Mouse (Mus musculus) C2C12 (cell line): Measurements from ENCODE around the gene Anapc1. TPM values are rescaled to one million over a fixed set of nuclear protein-coding genes. Genes with fewer than 3 reads are reported as not detected.

Source experiments
- H3K27me3 ChIP-seq: one replicate; pipeline ENCODE4 v1.6.1; 2011; ENCODE audit not compliant: control insufficient read depth, insufficient read depth, insufficient read length
- H3K36me3 ChIP-seq: one replicate; pipeline ENCODE4 v1.6.1; 2011; ENCODE audit not compliant: control insufficient read depth, insufficient read depth
- H3K4me3 ChIP-seq: one replicate; pipeline ENCODE4 v1.5.1; 2011; ENCODE audit warnings: mild to moderate bottlenecking, control low read depth; ENCODE audit not compliant: poor library complexity, insufficient read depth, severe bottlenecking
- H3K79me2 ChIP-seq: one replicate; pipeline ENCODE4 v1.6.1; 2011; ENCODE audit not compliant: control insufficient read depth, insufficient read depth
- H3K79me3 ChIP-seq: one replicate; pipeline ENCODE4 v1.6.1; 2011; ENCODE audit warnings: low read depth, control low read depth
- H3ac ChIP-seq: one replicate; pipeline ENCODE3; 2011; ENCODE audit warnings: low read depth; ENCODE audit not compliant: control insufficient read depth, insufficient read length
- CEBPB ChIP-seq: IDR thresholded peaks from one replicate; pipeline ENCODE4 v1.6.1; 2011; ENCODE audit warnings: low read depth, mild to moderate bottlenecking, control low read depth, moderate library complexity
- CTCF ChIP-seq: IDR thresholded peaks from one replicate; pipeline ENCODE4 v1.5.1; 2011; ENCODE audit not compliant: control insufficient read depth, insufficient read depth, insufficient read length
- FOSL1 ChIP-seq: IDR thresholded peaks from one replicate; pipeline ENCODE4 v1.8.0; 2011; ENCODE audit warnings: mild to moderate bottlenecking, low read length; ENCODE audit not compliant: poor library complexity, insufficient read depth, severe bottlenecking
- MAX ChIP-seq: IDR thresholded peaks from one replicate; pipeline ENCODE4 v1.6.1; 2011; ENCODE audit warnings: mild to moderate bottlenecking, control low read depth
- MYOD1 ChIP-seq: IDR thresholded peaks from one replicate; pipeline ENCODE4 v1.6.1; 2011; ENCODE audit warnings: low read depth; ENCODE audit not compliant: control insufficient read depth, insufficient read length
- MYOG ChIP-seq: IDR thresholded peaks from one replicate; pipeline ENCODE4 v1.6.1; 2011; ENCODE audit not compliant: control insufficient read depth, insufficient read length; ENCODE audit errors: extremely low read depth
- USF1 ChIP-seq: IDR thresholded peaks from one replicate; pipeline ENCODE4 v1.6.1; 2011; ENCODE audit warnings: low read depth, mild to moderate bottlenecking, control low read depth, moderate library complexity
- polyA plus RNA-seq: library from polyadenylated mRNA; unstranded; fragments of >200 nt; fragmentation: generic; extraction: Trizol; gene quantifications from one replicate; pipeline ENCODE4 v1.2.1, GENCODE M21; 2012; ENCODE audit warnings: missing spikeins

Anapc1 gene
- polyA plus RNA-seq, 1 experiment, result 45.3 TPM

- Histone ChIP-seq H3K36me3 (peaks cover 58% of the 10 kb centered on the region), H3K4me3 (no peak overlapping the region)
These were observed 76.0 kb downstream of the Anapc1 start for GRCm38 (mm10) chr2:128611178-128611577.

GRCm38 (mm10) chr2:128609286-128609685 lies 77.9 kb downstream of the Anapc1 start:
- no peak overlapping the region for H3K4me3 ChIP-seq
- no peaks in the 10 kb centered on the region for H3K79me3 ChIP-seq
- no peak overlapping the region for H3ac ChIP-seq
- no peak for TF ChIP-seq MAX
- TF ChIP-seq CEBPB, result no peak
- no peak for TF ChIP-seq FOSL1
- no peak for TF ChIP-seq CTCF
- no peaks in the 10 kb centered on the region for H3K27me3 ChIP-seq
- no peaks in the 10 kb centered on the region for H3K79me2 ChIP-seq
- peaks cover 39% of the 10 kb centered on the region for H3K36me3 ChIP-seq

More at GRCm38 (mm10) chr2:128611178-128611577, 76.0 kb downstream of the Anapc1 start:
- TF ChIP-seq MYOD1, result no peak
- TF ChIP-seq CTCF, result no peak
- TF ChIP-seq MAX, result no peak
- TF ChIP-seq USF1, result no peak
- no peak for TF ChIP-seq FOSL1
- TF ChIP-seq CEBPB, result no peak
- no peak for TF ChIP-seq MYOG
- Histone ChIP-seq H3ac (no peak overlapping the region), H3K79me3 (no peaks in the 10 kb centered on the region), H3K79me2 (no peaks in the 10 kb centered on the region), H3K27me3 (no peaks in the 10 kb centered on the region)

GRCm38 (mm10) chr2:128601534-128601933 lies 85.7 kb downstream of the Anapc1 start:
- H3ac ChIP-seq, result no peak overlapping the region
- no peaks in the 10 kb centered on the region for H3K36me3 ChIP-seq
- TF ChIP-seq USF1 (no peak), MYOG (no peak), CEBPB (no peak), MYOD1 (no peak), FOSL1 (no peak), MAX (no peak), CTCF (no peak)
- H3K79me3 ChIP-seq, result no peaks in the 10 kb centered on the region
- H3K27me3 ChIP-seq, result peaks cover 3% of the 10 kb centered on the region
- no peak overlapping the region for H3K4me3 ChIP-seq
- no peaks in the 10 kb centered on the region for H3K79me2 ChIP-seq

GRCm38 (mm10) chr2:128592301-128592700 lies 94.9 kb downstream of the Anapc1 start:
- TF ChIP-seq USF1 (no peak), CEBPB (no peak), CTCF (no peak), MAX (no peak), MYOD1 (no peak), MYOG (no peak), FOSL1 (no peak)
- H3ac ChIP-seq, result no peak overlapping the region
- no peaks in the 10 kb centered on the region for H3K36me3 ChIP-seq
- H3K27me3 ChIP-seq, result peaks cover 10% of the 10 kb centered on the region
- H3K4me3 ChIP-seq, result no peak overlapping the region
- no peaks in the 10 kb centered on the region for H3K79me2 ChIP-seq
- H3K79me3 ChIP-seq, result no peaks in the 10 kb centered on the region

GRCm38 (mm10) chr2:128590909-128591308 lies 96.3 kb downstream of the Anapc1 start, which contains the start of gene Spdye4c:
Spdye4c (plus strand) TSS chr2:128591209.
- TF ChIP-seq FOSL1, result no peak
- no peak for TF ChIP-seq CEBPB
- TF ChIP-seq MAX, result no peak
- no peak for TF ChIP-seq MYOD1
- TF ChIP-seq MYOG, result no peak
- no peak for TF ChIP-seq USF1
- no peak for TF ChIP-seq CTCF
- Histone ChIP-seq H3K79me2 (no peaks in the 10 kb centered on the region), H3ac (no peak within 1 kb of the TSS), H3K27me3 (peaks cover 13% of the 10 kb centered on the region), H3K4me3 (no peak within 1 kb of the TSS), H3K36me3 (no peaks in the 10 kb centered on the region), H3K79me3 (no peaks in the 10 kb centered on the region)

- Histone ChIP-seq H3ac (no peak overlapping the region), H3K79me2 (no peaks in the 10 kb centered on the region), H3K27me3 (peaks cover 18% of the 10 kb centered on the region), H3K79me3 (no peaks in the 10 kb centered on the region), H3K4me3 (no peak overlapping the region), H3K36me3 (no peaks in the 10 kb centered on the region)
- no peak for TF ChIP-seq CTCF
- TF ChIP-seq USF1, result no peak
- no peak for TF ChIP-seq MAX
- no peak for TF ChIP-seq FOSL1
- no peak for TF ChIP-seq MYOG
- no peak for TF ChIP-seq CEBPB
- TF ChIP-seq MYOD1, result no peak
These were observed 104.3 kb downstream of the Anapc1 start for GRCm38 (mm10) chr2:128582881-128583280.
